Mouse (Mus musculus) intestine, embryonic 15.5 days (tissue): ENCODE data around the gene Gucy1b2. TPM values are rescaled to one million over a fixed set of nuclear protein-coding genes. Genes with fewer than 3 reads are reported as not detected.

ENCODE experiments used
- ATAC-seq: fragments of 200-750 bp; cut with Nextera tagmentation; 2 replicates; pipeline ENCODE4 v1.8.0; 2017; ENCODE audit warnings: moderate TSS enrichment, moderate library complexity
- H3K27ac ChIP-seq: fragments of 300-500 bp; sonication (generic); 2 replicates; pipeline ENCODE4 v1.5.1; 2015; ENCODE audit warnings: mild to moderate bottlenecking, inconsistent platforms
- H3K27me3 ChIP-seq: fragments of 300-500 bp; sonication (generic); replicated peaks from 2 replicates; pipeline ENCODE4 v1.6.1; 2015; ENCODE audit warnings: inconsistent platforms
- H3K36me3 ChIP-seq: fragments of 300-500 bp; sonication (generic); 2 replicates; pipeline ENCODE4 v1.6.1; 2015; ENCODE audit warnings: inconsistent platforms
- H3K4me1 ChIP-seq: fragments of 300-500 bp; sonication (generic); replicated peaks from 2 replicates; pipeline ENCODE4 v1.6.1; 2015; ENCODE audit warnings: inconsistent platforms
- H3K4me2 ChIP-seq: fragments of 300-500 bp; sonication (generic); replicated peaks from 2 replicates; pipeline ENCODE4 v1.6.1; 2015; ENCODE audit warnings: mild to moderate bottlenecking, inconsistent platforms
- H3K4me3 ChIP-seq: fragments of 300-500 bp; sonication (generic); replicated peaks from 2 replicates; pipeline ENCODE4 v1.5.1; 2015; ENCODE audit warnings: inconsistent platforms
- H3K9ac ChIP-seq: fragments of 300-500 bp; sonication (generic); 2 replicates; pipeline ENCODE4 v1.6.1; 2015; ENCODE audit warnings: inconsistent platforms
- H3K9me3 ChIP-seq: fragments of 300-500 bp; sonication (generic); 2 replicates; pipeline ENCODE4 v1.6.1; 2016; ENCODE audit warnings: inconsistent platforms
- WGBS: fragments of 180-500 bp; shearing (Covaris S2); methylation state at CpG from one replicate; pipeline ENCODE4 v1.1.7; 2015; 5-methylcytosine and 5-hydroxymethylcytosine counted together
- polyA plus RNA-seq: library from polyadenylated mRNA; unstranded; fragments of >200 nt; fragmentation: Nextera tagmentation; extraction: Ambion mirVana; gene quantifications from 2 replicates; pipeline ENCODE4 v1.2.1, GENCODE M21; 2015

The Gucy1b2 gene
- polyA plus RNA-seq, 1 experiment from 2014 or later: not detected

DNA sequence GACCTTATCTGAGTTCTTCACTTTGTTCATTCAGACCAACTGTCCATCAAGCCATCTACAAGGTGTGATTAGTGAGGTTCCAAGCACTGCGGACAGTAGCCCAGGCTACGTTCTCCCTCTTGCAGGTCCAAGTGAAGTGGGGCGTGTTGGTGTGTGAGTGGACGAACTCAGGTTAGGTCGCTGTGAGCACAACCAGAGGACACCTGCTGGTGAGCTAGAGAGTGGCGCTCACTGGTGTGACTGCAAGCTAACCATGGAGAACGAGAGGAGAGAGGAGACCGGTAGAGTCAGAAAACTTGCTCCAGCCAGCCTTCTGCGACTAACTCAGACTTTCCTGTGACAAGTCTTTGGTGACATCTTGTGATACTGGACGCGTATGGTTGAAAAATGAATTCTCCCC lies 3.5 kb upstream of the Gucy1b2 start:
- no peak for ATAC-seq
- Histone ChIP-seq H3K9ac (no peak overlapping the region), H3K4me1 (no peaks in the 10 kb centered on the region), H3K4me2 (no peak overlapping the region), H3K9me3 (no peaks in the 10 kb centered on the region), H3K36me3 (no peaks in the 10 kb centered on the region), H3K27ac (no peak overlapping the region), H3K4me3 (no peak overlapping the region), H3K27me3 (no peaks in the 10 kb centered on the region)
- 57% methylated on average over 11 of the region's 11 CpGs for WGBS

- H3K4me3 ChIP-seq: no peak overlapping the region
Measured at GRCm38 (mm10) chr14:62457420-62458181, 1.5 kb upstream of the Gucy1b2 start.

GRCm38 (mm10) chr14:62455570-62455879 lies 564 bp downstream of the Gucy1b2 start:
- ATAC-seq: no peak
- H3K4me3 ChIP-seq: no peak overlapping the region
- H3K9ac ChIP-seq: no peak overlapping the region
- H3K27ac ChIP-seq: no peak overlapping the region
- H3K4me2 ChIP-seq: no peak overlapping the region
- WGBS: 62% methylated on average over 5 of the region's 5 CpGs
- no peaks in the 10 kb centered on the region for H3K27me3 ChIP-seq
- H3K36me3 ChIP-seq: no peaks in the 10 kb centered on the region
- H3K4me1 ChIP-seq: no peaks in the 10 kb centered on the region
- no peaks in the 10 kb centered on the region for H3K9me3 ChIP-seq

More at GRCm38 (mm10) chr14:62457420-62458181, 1.5 kb upstream of the Gucy1b2 start:
- Histone ChIP-seq H3K36me3 (no peaks in the 10 kb centered on the region), H3K9ac (no peak overlapping the region), H3K9me3 (no peaks in the 10 kb centered on the region), H3K4me2 (peak overlapping the region; percentile 42; the same call in 1 of the 2 replicates), H3K27ac (no peak overlapping the region), H3K4me1 (no peaks in the 10 kb centered on the region), H3K27me3 (no peaks in the 10 kb centered on the region)
- ATAC-seq: peak; percentile 70
- 18% methylated on average over 22 of the region's 22 CpGs for WGBS

DNA sequence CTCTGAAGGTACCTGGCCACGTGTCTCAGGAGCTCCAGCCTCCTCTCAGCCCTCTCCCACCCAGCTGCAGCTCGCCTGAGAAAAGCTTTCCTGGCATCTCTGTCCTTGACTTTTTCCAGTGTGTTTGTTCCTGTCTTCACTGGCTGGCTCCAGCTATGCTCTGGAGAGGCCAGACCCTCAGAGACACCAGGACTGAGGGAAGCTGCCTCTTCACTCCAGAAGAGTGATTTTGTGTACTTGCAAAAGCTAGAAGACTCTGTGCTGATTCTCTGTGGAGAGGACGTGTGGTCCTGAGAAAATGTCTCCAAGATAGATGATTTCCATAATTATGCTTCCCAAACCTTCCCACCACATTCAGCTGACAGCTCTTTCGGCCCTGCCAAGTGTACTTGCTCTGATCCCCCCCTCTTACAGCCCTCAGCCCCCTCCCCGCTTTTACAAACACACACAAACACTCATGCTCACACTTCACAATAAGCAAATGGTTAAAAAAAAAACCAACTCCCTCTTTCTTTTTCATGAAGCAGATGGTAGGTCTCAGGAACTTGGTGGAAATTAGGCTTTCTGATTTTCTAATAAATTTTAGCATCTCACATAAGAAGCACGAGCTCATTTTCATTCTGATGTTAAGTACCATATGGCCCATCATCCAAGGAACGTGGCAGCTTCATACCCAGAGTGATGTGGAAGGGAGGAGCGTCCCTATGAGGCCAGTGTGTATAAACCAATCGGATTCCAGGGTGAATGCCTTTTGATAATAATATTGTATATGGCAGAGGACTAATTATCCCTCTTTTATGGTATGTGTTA lies 1.1 kb downstream of the Gucy1b2 start:
- H3K4me3 ChIP-seq: no peak overlapping the region
- H3K27me3 ChIP-seq: no peaks in the 10 kb centered on the region
- no peaks in the 10 kb centered on the region for H3K9me3 ChIP-seq
- no peaks in the 10 kb centered on the region for H3K4me1 ChIP-seq
- ATAC-seq: no peak
- H3K9ac ChIP-seq: no peak overlapping the region
- 49% methylated on average over 9 of the region's 9 CpGs for WGBS
- no peak overlapping the region for H3K27ac ChIP-seq
- no peak overlapping the region for H3K4me2 ChIP-seq
- no peaks in the 10 kb centered on the region for H3K36me3 ChIP-seq

DNA sequence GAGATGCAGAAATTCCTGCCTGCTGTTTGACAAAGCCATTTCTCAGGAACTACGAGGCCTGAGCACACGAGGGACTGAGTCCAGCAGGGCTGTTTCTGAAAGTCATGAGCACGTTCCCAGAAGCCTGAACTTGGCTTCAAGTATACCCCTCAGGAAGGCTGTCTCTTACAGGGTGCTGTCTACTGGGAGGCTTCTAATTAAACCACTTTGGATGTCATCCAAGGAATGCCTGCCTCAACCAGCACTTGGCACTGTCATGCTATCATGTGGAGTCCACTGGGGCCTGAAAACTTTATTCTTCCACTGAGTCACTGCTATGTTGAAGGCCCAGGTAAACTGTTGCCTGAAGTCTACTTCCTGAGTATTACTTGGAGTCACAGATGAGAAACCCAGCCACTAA lies 2.0 kb downstream of the Gucy1b2 start:
- H3K4me2 ChIP-seq: no peak overlapping the region
- no peak overlapping the region for H3K9ac ChIP-seq
- no peaks in the 10 kb centered on the region for H3K36me3 ChIP-seq
- no peak for ATAC-seq
- H3K27me3 ChIP-seq: no peaks in the 10 kb centered on the region
- no peaks in the 10 kb centered on the region for H3K4me1 ChIP-seq
- no peak overlapping the region for H3K27ac ChIP-seq
- H3K4me3 ChIP-seq: no peak overlapping the region
- H3K9me3 ChIP-seq: no peaks in the 10 kb centered on the region
- WGBS: 44% methylated on average over 3 of the region's 3 CpGs

DNA sequence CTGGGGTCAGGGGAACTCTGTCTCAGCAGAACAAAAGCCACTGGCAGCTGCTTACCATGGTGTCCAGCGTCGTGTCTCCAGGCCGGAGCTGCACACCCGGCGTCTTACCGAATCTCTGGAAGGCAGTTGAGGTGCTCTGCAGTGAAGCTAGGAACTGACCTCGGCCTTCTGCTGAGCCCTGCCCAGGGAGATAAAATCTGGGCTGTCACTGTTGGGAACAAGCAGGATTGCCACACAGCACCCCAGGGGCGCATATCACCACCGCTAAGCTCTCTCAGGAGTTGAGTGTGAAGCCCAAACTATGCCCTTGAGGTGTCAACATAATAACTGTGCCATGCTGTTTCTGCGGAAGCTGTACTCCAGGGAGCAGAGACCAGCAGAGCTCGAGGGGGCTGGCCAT lies 2.8 kb downstream of the Gucy1b2 start:
- no peaks in the 10 kb centered on the region for H3K4me1 ChIP-seq
- no peaks in the 10 kb centered on the region for H3K9me3 ChIP-seq
- H3K4me3 ChIP-seq: no peak overlapping the region
- H3K27ac ChIP-seq: no peak overlapping the region
- no peaks in the 10 kb centered on the region for H3K36me3 ChIP-seq
- no peak for ATAC-seq
- no peaks in the 10 kb centered on the region for H3K27me3 ChIP-seq
- no peak overlapping the region for H3K9ac ChIP-seq
- WGBS: 81% methylated on average over 11 of the region's 11 CpGs
- H3K4me2 ChIP-seq: no peak overlapping the region

- Histone ChIP-seq H3K27me3 (no peaks in the 10 kb centered on the region), H3K4me1 (no peaks in the 10 kb centered on the region), H3K36me3 (no peaks in the 10 kb centered on the region), H3K9me3 (no peaks in the 10 kb centered on the region), H3K4me3 (no peak overlapping the region), H3K4me2 (no peak overlapping the region), H3K9ac (no peak overlapping the region), H3K27ac (no peak overlapping the region)
- 91% methylated on average over 1 of the region's 1 CpGs for WGBS
- no peak for ATAC-seq
Measured at GRCm38 (mm10) chr14:62450706-62451105, 5.4 kb downstream of the Gucy1b2 start.

GRCm38 (mm10) chr14:62447214-62447548 lies 8.9 kb downstream of the Gucy1b2 start:
- H3K4me1 ChIP-seq: no peaks in the 10 kb centered on the region; the same call in 1 of the 2 replicates
- no peak overlapping the region for H3K4me2 ChIP-seq
- no peak overlapping the region for H3K4me3 ChIP-seq
- H3K9me3 ChIP-seq: no peaks in the 10 kb centered on the region
- H3K9ac ChIP-seq: no peak overlapping the region
- peak; percentile 65; the same call in 1 of the 2 replicates for ATAC-seq
- H3K27ac ChIP-seq: no peak overlapping the region
- no peaks in the 10 kb centered on the region for H3K36me3 ChIP-seq
- no peaks in the 10 kb centered on the region for H3K27me3 ChIP-seq
- 65% methylated on average over 3 of the region's 3 CpGs for WGBS

GRCm38 (mm10) chr14:62446385-62447213 lies 9.5 kb downstream of the Gucy1b2 start:
- peak; percentile 28; the same call in 1 of the 2 replicates for ATAC-seq
- Histone ChIP-seq H3K4me3 (no peak overlapping the region), H3K27me3 (no peaks in the 10 kb centered on the region), H3K9me3 (no peaks in the 10 kb centered on the region), H3K9ac (no peak overlapping the region), H3K36me3 (no peaks in the 10 kb centered on the region), H3K27ac (no peak overlapping the region), H3K4me2 (no peak overlapping the region), H3K4me1 (no peaks in the 10 kb centered on the region; the same call in 1 of the 2 replicates)
- WGBS: 46% methylated on average over 7 of the region's 7 CpGs

- no peak overlapping the region for H3K27ac ChIP-seq
- WGBS: 73% methylated on average over 6 of the region's 6 CpGs
Measured at GRCm38 (mm10) chr14:62443840-62444430, 12.2 kb downstream of the Gucy1b2 start.

DNA sequence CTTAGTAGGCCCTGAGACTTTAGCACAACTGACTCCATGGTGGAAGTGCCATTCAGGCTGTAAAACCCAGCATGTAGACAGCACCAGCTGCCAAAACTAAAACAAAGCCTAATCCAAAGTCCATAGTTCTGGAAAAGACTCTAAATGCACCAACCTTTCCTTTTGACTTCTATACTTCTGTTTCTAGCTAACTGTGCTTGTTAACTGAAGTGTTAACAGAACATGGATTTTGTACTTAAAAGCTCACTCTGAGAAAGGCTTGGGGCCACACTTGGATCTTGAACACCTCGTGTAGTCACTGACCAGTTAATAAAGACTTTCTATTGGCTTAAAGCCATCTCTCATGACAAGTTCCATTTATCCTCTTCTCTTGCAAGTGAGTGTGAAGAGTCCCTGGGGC lies 13.1 kb downstream of the Gucy1b2 start:
- Histone ChIP-seq H3K9me3 (no peaks in the 10 kb centered on the region), H3K27me3 (no peaks in the 10 kb centered on the region), H3K4me3 (no peak overlapping the region), H3K4me1 (no peaks in the 10 kb centered on the region; the same call in 1 of the 2 replicates), H3K36me3 (no peaks in the 10 kb centered on the region), H3K4me2 (no peak overlapping the region), H3K9ac (no peak overlapping the region), H3K27ac (no peak overlapping the region)
- WGBS: 70% methylated on average over 1 of the region's 1 CpGs
- no peak for ATAC-seq

More at GRCm38 (mm10) chr14:62443840-62444430, 12.2 kb downstream of the Gucy1b2 start:
- Histone ChIP-seq H3K4me3 (no peak overlapping the region), H3K4me2 (no peak overlapping the region), H3K27me3 (no peaks in the 10 kb centered on the region), H3K4me1 (no peaks in the 10 kb centered on the region; the same call in 1 of the 2 replicates), H3K36me3 (no peaks in the 10 kb centered on the region), H3K9me3 (no peaks in the 10 kb centered on the region), H3K9ac (no peak overlapping the region)
- no peak for ATAC-seq

- no peak overlapping the region for H3K4me2 ChIP-seq
- no peak overlapping the region for H3K9ac ChIP-seq
- no peak for ATAC-seq
- no peaks in the 10 kb centered on the region for H3K36me3 ChIP-seq
- H3K27ac ChIP-seq: no peak overlapping the region
- H3K4me1 ChIP-seq: no peaks in the 10 kb centered on the region; the same call in 1 of the 2 replicates
- H3K9me3 ChIP-seq: no peaks in the 10 kb centered on the region
- no peak overlapping the region for H3K4me3 ChIP-seq
- H3K27me3 ChIP-seq: no peaks in the 10 kb centered on the region
Measured at GRCm38 (mm10) chr14:62440036-62440435, 16.1 kb downstream of the Gucy1b2 start.
